Mouse (Mus musculus): ENCODE results near the gene Phyhd1.

GRCm38 (mm10) chr2:30239777-30240176 lies 26.2 kb upstream of the Phyhd1 start:
- TF ChIP-seq CTCF (IDR thresholded peaks at IDR 0.05; ENCODE audit: control insufficient read depth, insufficient read depth, insufficient replicate concordance, low read depth, low read length) (no peak), POLR2A (IDR thresholded peaks at IDR 0.05; ENCODE audit: control insufficient read depth, low read depth, low read length) (no peak)
